Mouse (Mus musculus) stomach, embryonic 15.5 days (tissue): Measurements from ENCODE around the gene Gm27021. TPM values are rescaled to one million over a fixed set of nuclear protein-coding genes. Genes with fewer than 3 reads are reported as not detected.

Source experiments
- ATAC-seq: fragments of 200-750 bp; cut with Nextera tagmentation; 2 replicates; pipeline ENCODE4 v1.8.0; 2017; ENCODE audit warnings: low read depth, moderate number of reproducible peaks, moderate TSS enrichment; ENCODE audit not compliant: insufficient read depth, low FRiP score
- H3K27ac ChIP-seq: fragments of 300-500 bp; sonication (generic); 2 replicates; pipeline ENCODE4 v1.5.1; 2015; ENCODE audit warnings: mild to moderate bottlenecking, inconsistent platforms
- H3K27me3 ChIP-seq: fragments of 300-500 bp; sonication (generic); replicated peaks from 2 replicates; pipeline ENCODE4 v1.6.1; 2015; ENCODE audit warnings: inconsistent platforms
- H3K36me3 ChIP-seq: fragments of 300-500 bp; sonication (generic); 2 replicates; pipeline ENCODE4 v1.6.1; 2015; ENCODE audit warnings: inconsistent platforms
- H3K4me1 ChIP-seq: fragments of 300-500 bp; sonication (generic); 2 replicates; pipeline ENCODE4 v1.6.1; 2015; ENCODE audit warnings: inconsistent platforms
- H3K4me2 ChIP-seq: fragments of 300-500 bp; sonication (generic); 2 replicates; pipeline ENCODE4 v1.6.1; 2015; ENCODE audit warnings: mild to moderate bottlenecking, inconsistent platforms
- H3K4me3 ChIP-seq: fragments of 300-500 bp; sonication (generic); replicated peaks from 2 replicates; pipeline ENCODE4 v1.5.1; 2015; ENCODE audit warnings: inconsistent platforms
- H3K9ac ChIP-seq: fragments of 300-500 bp; sonication (generic); 2 replicates; pipeline ENCODE4 v1.6.1; 2015; ENCODE audit warnings: inconsistent platforms
- H3K9me3 ChIP-seq: fragments of 300-500 bp; sonication (generic); 2 replicates; pipeline ENCODE4 v1.6.1; 2016; ENCODE audit warnings: inconsistent platforms
- WGBS: fragments of 180-500 bp; shearing (Covaris S2); methylation state at CpG from one replicate; pipeline ENCODE4 v1.1.7; 2015; 5-methylcytosine and 5-hydroxymethylcytosine counted together
- polyA plus RNA-seq: library from polyadenylated mRNA; unstranded; fragments of >200 nt; fragmentation: Nextera tagmentation; extraction: Ambion mirVana; gene quantifications from 2 replicates; pipeline ENCODE4 v1.2.1, GENCODE M21; 2015

The Gm27021 gene
- polyA plus RNA-seq, 1 experiment from 2014 or later, result 2.0 TPM

DNA sequence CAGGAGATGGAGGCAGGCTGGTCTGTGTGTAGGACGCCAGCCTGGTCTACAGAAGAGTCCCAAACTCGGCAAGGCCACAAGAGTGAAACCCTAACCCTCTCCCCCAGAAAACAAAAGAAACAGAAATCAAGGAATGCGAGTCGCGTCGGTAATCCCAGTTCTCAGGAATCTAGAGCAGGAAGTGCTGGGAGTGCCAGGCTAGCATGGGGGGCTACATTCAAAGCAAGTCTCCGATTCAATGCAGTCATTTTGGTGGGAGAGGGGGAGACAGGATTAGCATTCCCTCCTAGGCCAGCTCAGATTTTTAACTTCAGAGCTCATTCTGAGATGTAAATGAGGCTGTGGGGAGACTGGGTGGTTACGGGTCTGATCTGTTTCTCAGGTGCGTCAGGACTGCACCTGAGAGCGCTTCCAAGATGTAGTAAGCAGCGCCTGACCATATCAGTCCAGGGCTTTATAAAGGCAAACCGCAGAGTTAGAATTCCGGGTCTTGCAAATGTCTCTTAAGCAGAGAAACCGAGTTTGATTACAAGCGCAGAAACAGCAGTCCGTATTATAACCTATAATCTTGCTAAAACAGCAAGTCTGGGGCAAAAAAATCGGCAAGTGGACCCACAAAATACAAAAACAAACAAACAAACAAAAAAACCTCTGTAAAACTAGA, 940 bp downstream of the Gm27021 start:
- WGBS, result 4% methylated on average over 17 of the region's 17 CpGs
- Histone ChIP-seq H3K27ac (peak overlapping the region; percentile 83; the same call in 1 of the 2 replicates), H3K36me3 (peaks cover 17% of the 10 kb centered on the region), H3K9ac (peak overlapping the region; percentile 96; the same call in 1 of the 2 replicates), H3K9me3 (no peaks in the 10 kb centered on the region), H3K4me3 (peak overlapping the region; percentile 97), H3K4me1 (peaks cover 47% of the 10 kb centered on the region), H3K4me2 (peak overlapping the region; percentile 66), H3K27me3 (no peaks in the 10 kb centered on the region)
- ATAC-seq, result no peak

DNA sequence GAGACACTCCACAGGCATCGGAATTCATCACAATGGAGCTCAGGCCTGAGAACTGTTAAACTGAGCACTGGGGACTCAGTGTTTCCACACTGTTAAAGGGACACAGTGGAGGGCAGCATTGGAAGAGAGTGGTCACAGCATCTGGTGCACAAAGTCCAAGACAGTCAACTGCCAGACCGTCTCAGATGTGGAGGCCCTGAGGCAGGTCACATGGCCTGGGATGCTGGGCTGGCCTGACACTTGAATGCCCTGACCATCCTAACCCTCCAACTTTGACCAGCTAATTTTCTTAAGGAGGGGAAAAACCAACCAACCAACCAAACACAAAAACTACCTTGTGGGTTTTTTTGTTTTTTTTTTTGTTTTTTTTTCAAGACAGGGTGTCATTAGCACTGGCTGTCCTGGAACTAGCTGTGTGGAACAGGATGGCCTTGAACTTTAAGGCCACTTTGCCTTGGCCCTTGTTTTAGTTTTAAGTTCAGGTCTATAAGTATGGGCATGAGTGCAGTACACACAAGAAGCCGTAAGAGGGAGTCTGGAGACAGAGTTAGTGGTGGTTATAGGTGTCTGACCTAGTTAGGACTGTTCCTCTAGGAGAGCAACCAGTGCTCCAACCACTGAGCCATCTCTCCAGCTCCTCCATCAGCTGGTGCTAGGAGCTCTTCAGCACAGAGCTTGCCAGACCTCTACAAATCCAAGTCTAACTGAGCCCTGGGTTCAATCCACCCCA, 2.0 kb downstream of the Gm27021 start:
- Histone ChIP-seq H3K4me3 (peak overlapping the region; percentile 97; the same call in 1 of the 2 replicates), H3K4me1 (peaks cover 44% of the 10 kb centered on the region), H3K4me2 (peak overlapping the region; percentile 66), H3K9me3 (no peaks in the 10 kb centered on the region), H3K27me3 (no peaks in the 10 kb centered on the region), H3K9ac (no peak overlapping the region), H3K27ac (no peak overlapping the region), H3K36me3 (peaks cover 11% of the 10 kb centered on the region)
- no peak for ATAC-seq
- 74% methylated on average over 3 of the region's 3 CpGs for WGBS

DNA sequence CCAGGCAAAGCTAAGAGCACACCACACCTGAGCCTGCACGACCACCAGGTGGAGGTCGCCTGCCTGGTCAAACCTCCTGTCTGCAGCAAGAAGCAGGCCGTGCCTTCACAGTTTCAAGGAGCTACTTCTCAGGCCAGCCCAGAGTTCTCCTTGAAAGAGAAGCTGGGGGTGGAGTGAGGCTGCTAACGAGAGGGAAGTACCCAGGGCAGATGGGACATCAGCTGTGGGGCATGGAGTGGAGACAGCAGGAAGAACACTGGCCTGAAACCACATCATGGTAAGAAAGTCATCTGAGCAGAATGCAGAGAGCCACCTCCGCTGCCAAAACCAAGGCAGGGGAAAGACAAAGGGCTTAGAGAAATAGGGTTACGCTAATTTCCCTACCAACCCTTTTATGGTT, 3.3 kb downstream of the Gm27021 start:
- H3K27ac ChIP-seq, result no peak overlapping the region

DNA sequence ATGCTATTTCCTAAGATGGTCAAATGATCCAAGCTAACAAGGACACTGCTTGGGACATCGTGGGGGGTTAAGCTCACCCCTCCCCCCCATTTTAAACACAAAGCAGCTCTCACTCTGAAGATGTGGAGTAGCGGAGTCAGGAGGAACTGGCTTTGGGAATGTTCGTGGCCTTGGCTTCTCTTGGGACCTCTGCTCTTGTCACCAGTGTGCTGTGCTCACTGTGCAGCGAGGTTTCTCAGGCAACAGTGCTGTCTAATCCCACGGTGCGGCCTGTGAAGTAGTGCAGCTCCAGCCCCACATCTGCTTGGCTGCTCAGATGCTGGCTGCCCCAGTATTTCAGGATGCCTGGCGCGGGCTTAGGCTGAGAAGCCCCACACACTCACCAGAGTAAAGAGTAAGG, 10.5 kb downstream of the Gm27021 start:
- ATAC-seq, result no peak
- H3K9me3 ChIP-seq, result no peaks in the 10 kb centered on the region
- H3K4me3 ChIP-seq, result no peak overlapping the region
- no peaks in the 10 kb centered on the region for H3K27me3 ChIP-seq
- H3K4me2 ChIP-seq, result no peak overlapping the region
- 83% methylated on average over 8 of the region's 8 CpGs for WGBS
- no peak overlapping the region for H3K27ac ChIP-seq
- H3K4me1 ChIP-seq, result no peaks in the 10 kb centered on the region
- no peak overlapping the region for H3K9ac ChIP-seq
- peaks cover 41% of the 10 kb centered on the region for H3K36me3 ChIP-seq

More for the DNA sequence above, 3.3 kb downstream of the Gm27021 start:
- H3K4me1 ChIP-seq, result peaks cover 35% of the 10 kb centered on the region
- H3K9me3 ChIP-seq, result no peaks in the 10 kb centered on the region
- H3K36me3 ChIP-seq, result peaks cover 4% of the 10 kb centered on the region; the same call in 1 of the 2 replicates
- no peak overlapping the region for H3K9ac ChIP-seq
- H3K4me3 ChIP-seq, result no peak overlapping the region
- no peak for ATAC-seq
- no peak overlapping the region for H3K4me2 ChIP-seq
- 75% methylated on average over 6 of the region's 6 CpGs for WGBS
- H3K27me3 ChIP-seq, result no peaks in the 10 kb centered on the region

DNA sequence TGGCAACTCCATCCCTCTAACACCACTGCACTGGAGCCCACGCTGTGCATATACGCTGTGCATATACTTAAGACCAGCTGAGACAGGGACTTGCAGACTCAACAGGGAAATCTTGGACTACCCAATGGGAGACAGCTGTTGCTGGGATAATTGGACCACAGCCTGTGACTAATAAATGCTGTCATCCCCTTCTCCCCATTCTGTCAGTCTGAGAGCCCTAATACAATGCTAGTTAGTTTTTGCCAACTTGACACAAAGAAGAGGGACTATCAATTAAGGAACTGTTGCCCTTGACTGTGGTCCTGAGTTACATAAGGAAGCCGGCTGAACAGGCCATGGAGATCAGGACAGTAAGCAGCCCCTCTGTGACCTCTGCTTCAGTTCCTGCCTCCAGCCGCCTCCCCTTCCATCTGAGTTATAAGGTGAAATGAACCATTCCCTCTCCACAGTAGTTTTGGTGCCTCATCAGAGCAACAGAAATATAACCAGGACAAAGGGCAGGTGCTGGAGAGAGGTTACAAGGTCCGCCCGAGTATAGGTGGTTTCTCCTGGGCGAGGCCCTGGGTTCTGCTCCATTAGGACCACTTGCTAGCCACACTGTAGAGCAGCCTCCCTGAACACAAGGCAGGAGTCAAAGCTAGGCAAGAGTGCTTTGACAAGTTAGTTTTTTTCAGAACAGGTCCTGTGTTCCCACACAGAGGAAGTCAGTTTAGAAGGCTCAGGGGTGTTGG, 11.4 kb downstream of the Gm27021 start:
- Histone ChIP-seq H3K27me3 (no peaks in the 10 kb centered on the region), H3K36me3 (peaks cover 41% of the 10 kb centered on the region), H3K4me1 (no peaks in the 10 kb centered on the region), H3K4me2 (no peak overlapping the region), H3K27ac (no peak overlapping the region), H3K9me3 (no peaks in the 10 kb centered on the region), H3K9ac (no peak overlapping the region), H3K4me3 (no peak overlapping the region)
- no peak for ATAC-seq
- 87% methylated on average over 7 of the region's 7 CpGs for WGBS

DNA sequence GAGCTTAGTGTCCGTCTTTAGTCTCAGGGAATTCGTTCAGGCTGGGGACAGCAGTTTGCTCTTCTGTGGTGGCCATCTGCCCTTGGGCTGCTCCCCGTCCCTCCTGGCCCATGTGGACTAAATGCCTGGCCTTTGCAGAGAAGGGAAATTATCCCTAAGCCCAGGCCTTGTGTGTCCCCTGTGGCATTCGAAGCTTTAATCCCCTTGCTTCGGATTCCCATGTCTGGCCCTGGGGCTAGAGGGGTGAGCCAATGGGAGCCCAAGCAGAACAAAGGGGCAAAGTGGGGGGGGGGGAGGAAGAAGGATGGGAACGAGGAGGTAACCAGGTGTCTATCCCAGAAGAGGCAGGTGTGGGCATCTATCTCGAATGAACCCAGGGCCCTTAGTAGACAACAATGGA, 20.3 kb downstream of the Gm27021 start, which contains the start of gene 1190005I06Rik:
Gene 1190005I06Rik (minus strand): TSS at position 101 of the 400 bp plus-strand sequence.
- Histone ChIP-seq H3K27me3 (no peaks in the 10 kb centered on the region), H3K9ac (no peak within 1 kb of the TSS), H3K4me2 (no peak within 1 kb of the TSS), H3K27ac (no peak within 1 kb of the TSS), H3K36me3 (no peaks in the 10 kb centered on the region), H3K9me3 (no peaks in the 10 kb centered on the region), H3K4me1 (no peaks in the 10 kb centered on the region; the same call in 1 of the 2 replicates), H3K4me3 (no peak within 1 kb of the TSS)
- no peak for ATAC-seq
- 57% methylated on average over 7 of the region's 7 CpGs for WGBS

DNA sequence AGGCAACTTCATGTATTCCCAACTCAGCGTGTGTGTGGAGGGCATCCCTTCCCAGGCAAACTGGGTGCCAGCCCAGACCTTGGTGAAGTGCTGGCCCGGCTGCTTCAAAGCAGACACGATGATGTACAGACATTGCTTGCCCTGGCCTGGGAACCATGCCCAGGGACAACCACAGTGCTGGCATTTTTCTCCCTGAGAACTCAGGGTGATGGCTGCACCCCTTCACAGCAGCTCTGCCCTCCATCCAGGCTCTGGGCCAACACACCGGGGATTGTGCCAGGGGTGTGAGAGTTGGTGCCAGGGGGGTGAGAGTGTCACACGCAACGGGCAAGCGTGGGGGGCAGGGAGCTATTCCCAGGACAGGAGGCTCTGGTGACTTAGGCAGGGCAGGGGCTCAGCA, 23.2 kb downstream of the Gm27021 start:
- no peak overlapping the region for H3K9ac ChIP-seq
- no peak for ATAC-seq
- no peaks in the 10 kb centered on the region for H3K27me3 ChIP-seq
- H3K4me3 ChIP-seq, result no peak overlapping the region
- H3K4me1 ChIP-seq, result no peaks in the 10 kb centered on the region; the same call in 1 of the 2 replicates
- no peak overlapping the region for H3K4me2 ChIP-seq
- 76% methylated on average over 7 of the region's 7 CpGs for WGBS
- H3K36me3 ChIP-seq, result no peaks in the 10 kb centered on the region
- no peaks in the 10 kb centered on the region for H3K9me3 ChIP-seq
- H3K27ac ChIP-seq, result no peak overlapping the region

DNA sequence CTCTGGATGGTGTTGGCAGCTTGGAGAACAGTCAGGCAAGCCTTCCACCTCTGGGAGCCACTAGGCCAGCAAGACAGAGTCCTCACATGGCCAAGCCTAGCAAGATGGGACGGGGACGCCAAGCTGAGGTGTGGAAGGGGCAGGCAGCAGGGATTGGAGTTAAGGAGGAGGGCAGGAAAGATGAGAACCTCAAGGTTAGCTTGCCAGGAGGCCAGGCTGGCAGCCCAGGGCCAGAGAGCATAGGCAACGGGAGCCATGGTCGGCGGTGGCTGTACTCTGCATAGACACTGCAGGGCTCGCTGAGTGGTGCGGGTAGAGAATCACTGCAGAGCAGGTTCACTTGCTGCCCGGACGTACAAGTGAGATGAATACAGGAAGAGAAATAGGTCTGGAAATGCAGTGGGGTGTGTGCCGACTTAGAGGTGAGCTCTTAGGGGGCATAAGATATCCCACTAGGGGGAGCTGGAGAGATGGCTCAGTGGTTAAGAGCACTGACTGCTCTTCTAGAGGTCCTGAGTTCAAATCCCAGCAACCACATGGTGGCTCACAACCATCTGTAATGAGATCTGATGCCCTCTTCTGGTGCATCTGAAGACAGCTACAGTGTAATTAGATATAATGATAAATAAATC, 25.7 kb downstream of the Gm27021 start:
- Histone ChIP-seq H3K27ac (no peak overlapping the region), H3K36me3 (no peaks in the 10 kb centered on the region), H3K9ac (no peak overlapping the region), H3K27me3 (no peaks in the 10 kb centered on the region), H3K4me2 (no peak overlapping the region), H3K4me1 (no peaks in the 10 kb centered on the region; the same call in 1 of the 2 replicates), H3K4me3 (no peak overlapping the region), H3K9me3 (no peaks in the 10 kb centered on the region)
- 79% methylated on average over 10 of the region's 10 CpGs for WGBS
- no peak for ATAC-seq

DNA sequence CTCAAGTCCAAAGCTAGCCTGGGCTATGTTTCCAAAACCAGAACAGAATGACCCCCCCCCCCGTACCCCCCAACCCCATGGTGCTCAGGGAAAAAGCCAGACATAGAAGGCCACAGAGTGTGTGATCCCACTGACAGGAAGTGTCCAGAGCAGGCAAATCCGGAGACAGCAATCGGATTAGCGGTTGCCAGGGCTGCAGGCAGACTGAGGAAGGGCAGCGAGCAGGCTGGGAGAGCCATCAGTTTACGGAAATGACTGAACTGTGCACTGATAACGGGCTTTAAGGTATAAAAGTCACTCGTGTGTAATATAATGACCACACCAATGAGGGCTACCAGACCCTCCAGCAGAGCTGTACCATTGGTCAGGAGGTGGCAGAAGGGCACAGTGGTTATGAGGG, 26.6 kb downstream of the Gm27021 start:
- 25% methylated on average over 8 of the region's 8 CpGs for WGBS
- Histone ChIP-seq H3K9me3 (no peaks in the 10 kb centered on the region), H3K27me3 (0 out of 2 replicates have a peak, but pooled peaks cover under 1% of the 10 kb centered on the region), H3K9ac (no peak overlapping the region), H3K27ac (no peak overlapping the region), H3K36me3 (no peaks in the 10 kb centered on the region), H3K4me1 (no peaks in the 10 kb centered on the region; the same call in 1 of the 2 replicates), H3K4me3 (no peak overlapping the region), H3K4me2 (no peak overlapping the region)
- ATAC-seq, result peak; percentile 28; the same call in 1 of the 2 replicates

DNA sequence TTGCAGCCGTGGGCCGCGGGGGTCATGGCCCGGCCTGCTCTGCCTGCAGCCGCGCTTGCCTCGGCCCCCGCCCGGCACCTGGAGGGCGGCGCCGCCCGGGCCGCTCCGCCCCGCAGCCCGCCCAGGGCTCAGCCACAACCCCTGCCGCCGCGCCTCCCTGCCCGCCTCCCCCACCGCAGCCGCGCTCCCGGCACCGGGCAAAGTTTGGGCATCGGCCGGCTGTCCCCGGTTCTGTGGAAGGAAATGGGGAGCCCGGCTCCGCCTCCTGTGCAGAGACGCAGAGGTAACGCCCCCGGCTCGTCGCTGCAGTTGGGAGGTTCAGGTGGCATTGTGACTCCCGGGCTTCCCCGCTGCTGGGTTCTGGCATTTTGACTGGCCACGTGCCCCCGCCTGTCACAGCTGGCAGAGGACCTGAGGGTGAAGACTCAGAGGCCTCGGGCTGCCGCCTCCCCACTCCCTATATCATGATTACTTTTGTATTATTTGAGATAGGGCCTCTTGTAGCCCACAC, 33.5 kb downstream of the Gm27021 start:
- Histone ChIP-seq H3K4me1 (peaks cover 7% of the 10 kb centered on the region), H3K4me3 (peak overlapping the region; percentile 58), H3K9ac (peak overlapping the region; percentile 47), H3K27me3 (0 out of 2 replicates have a peak, but pooled peaks cover 2% of the 10 kb centered on the region), H3K27ac (no peak overlapping the region), H3K9me3 (no peaks in the 10 kb centered on the region), H3K4me2 (peak overlapping the region; percentile 98), H3K36me3 (no peaks in the 10 kb centered on the region)
- WGBS, result under 1% methylated on average over 41 of the region's 42 CpGs
- ATAC-seq, result peak; percentile 76

DNA sequence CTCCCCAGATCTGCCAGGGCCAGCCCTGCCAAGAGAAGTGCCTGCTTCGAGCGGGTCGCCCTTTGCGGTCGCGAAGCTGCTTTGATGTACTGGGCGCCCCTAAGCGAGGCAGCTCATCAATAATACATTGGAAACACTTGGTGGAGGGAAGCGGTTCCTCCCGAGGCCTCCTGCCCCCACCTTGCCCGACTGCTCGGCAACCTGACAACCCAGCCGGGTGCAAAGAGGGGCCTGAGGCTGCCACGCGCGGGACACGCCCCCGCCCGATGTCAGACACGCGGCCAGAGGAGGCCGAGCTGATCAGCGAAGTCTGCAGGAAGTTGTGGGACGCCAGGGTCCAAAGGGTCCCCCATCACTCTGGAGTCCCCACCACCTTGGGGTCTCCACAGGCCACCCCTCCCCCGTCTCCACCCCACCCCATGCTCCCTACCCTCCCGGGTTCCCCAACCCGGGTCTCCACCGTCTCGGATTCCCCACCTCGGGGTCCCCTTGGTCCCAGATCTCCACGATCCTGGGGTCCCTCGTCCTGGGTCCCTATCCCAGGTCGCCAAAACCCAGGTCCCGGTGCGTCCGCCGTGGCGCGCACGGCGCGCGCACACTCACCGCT, 34.1 kb downstream of the Gm27021 start:
- peaks cover 7% of the 10 kb centered on the region for H3K4me1 ChIP-seq
- H3K4me2 ChIP-seq, result peak overlapping the region; percentile 98
- WGBS, result 2% methylated on average over 44 of the region's 44 CpGs
- peak; percentile 28; the same call in 1 of the 2 replicates for ATAC-seq
- no peaks in the 10 kb centered on the region for H3K9me3 ChIP-seq
- H3K27me3 ChIP-seq, result 0 out of 2 replicates have a peak, but pooled peaks cover 2% of the 10 kb centered on the region
- no peak overlapping the region for H3K27ac ChIP-seq
- H3K4me3 ChIP-seq, result peak overlapping the region; percentile 58
- peak overlapping the region; percentile 47 for H3K9ac ChIP-seq
- H3K36me3 ChIP-seq, result no peaks in the 10 kb centered on the region
